In genomic region chr8:61606795-61607462, GRCm38 (mm10) we compare ENCODE assay signal across 8 mouse cellular contexts.
DNase-seq lines count a peak whose midpoint lies in the region; ATAC-seq and TF ChIP-seq lines count a peak whose summit lies in the region.

No protein-coding gene starts in this region.

- no peaks in the 10 kb centered on the region for H3K27me3 ChIP-seq in forebrain, embryonic 14.5 days (replicated peaks; ENCODE audit: control insufficient read depth, insufficient read depth, low read length)
- H3K27me3 ChIP-seq in heart, postnatal 0 days (ENCODE audit: control insufficient read depth, insufficient read depth, low read length) = no peaks in the 10 kb centered on the region
- H3K27me3 ChIP-seq in liver, embryonic 11.5 days (replicated peaks; ENCODE audit: control insufficient read depth, insufficient read depth, low read length) = no peaks in the 10 kb centered on the region

- peak; percentile 77 for DNase-seq in ovary, adult 18-20 months (ENCODE audit: low spot score)
- DNase-seq in ovary, postnatal 10 days (ENCODE audit: low spot score) = no peak
- DNase-seq in forebrain, embryonic 14.5 days (ENCODE audit: low spot score) = peak; percentile 87
- DNase-seq in heart, postnatal 0 days (ENCODE audit: low spot score) = peak; percentile 86
- DNase-seq in kidney, postnatal 14 days = peak; percentile 86
- DNase-seq in liver, embryonic 11.5 days (ENCODE audit: low spot score) = no peak
- DNase-seq in testis, postnatal 14 days (ENCODE audit: low spot score) = peak; percentile 66

- no peak for TF ChIP-seq CTCF in heart, postnatal 0 days (IDR thresholded peaks at IDR 0.05; ENCODE audit: low read depth)

- H3K4me3 ChIP-seq in forebrain, embryonic 14.5 days (ENCODE audit: low read depth, low read length) = no peak overlapping the region
- no peak overlapping the region for H3K4me3 ChIP-seq in heart, postnatal 0 days (ENCODE audit: low read depth, low read length)
- H3K4me3 ChIP-seq in liver, embryonic 11.5 days (ENCODE audit: low read depth, low read length) = no peak overlapping the region

- peak; percentile 88 for ATAC-seq in forebrain, embryonic 14.5 days
- ATAC-seq in heart, postnatal 0 days (ENCODE audit: insufficient read depth, low read depth) = peak; percentile 77
- ATAC-seq in liver, embryonic 11.5 days (replicated peaks; ENCODE audit: low FRiP score) = peak; percentile 80
- ATAC-seq in monocyte, adult 5-6 weeks (replicated peaks; ENCODE audit: insufficient number of reproducible peaks, low FRiP score, low TSS enrichment, poor library complexity, severe bottlenecking) = 0 out of 2 replicates have a peak, but pooled peaks have one; percentile 43

- peak overlapping the region; percentile 26; the same call in 1 of the 2 replicates for H3K9ac ChIP-seq in forebrain, embryonic 14.5 days (ENCODE audit: low read length)
- no peak overlapping the region for H3K9ac ChIP-seq in heart, postnatal 0 days (replicated peaks; ENCODE audit: low read depth, low read length)
- no peak overlapping the region for H3K9ac ChIP-seq in liver, embryonic 11.5 days (ENCODE audit: low read depth, low read length)

- H3K9me3 ChIP-seq in forebrain, embryonic 14.5 days (replicated peaks; ENCODE audit: control insufficient read depth, low read length) = no peaks in the 10 kb centered on the region
- H3K9me3 ChIP-seq in heart, postnatal 0 days (replicated peaks; ENCODE audit: control insufficient read depth, low read length) = no peaks in the 10 kb centered on the region
- H3K9me3 ChIP-seq in liver, embryonic 11.5 days (ENCODE audit: control insufficient read depth, low read length) = no peaks in the 10 kb centered on the region

- peak overlapping the region; percentile 40; the same call in 1 of the 2 replicates for H3K27ac ChIP-seq in forebrain, embryonic 14.5 days (ENCODE audit: low read depth, low read length)
- H3K27ac ChIP-seq in heart, postnatal 0 days (ENCODE audit: low read depth) = peak overlapping the region; percentile 45
- H3K27ac ChIP-seq in liver, embryonic 11.5 days (ENCODE audit: low read depth, low read length) = peak overlapping the region; percentile 52

- WGBS in forebrain, embryonic 14.5 days = 11% methylated on average over 8 of the region's 8 CpGs
- WGBS in heart, postnatal 0 days = 21% methylated on average over 8 of the region's 8 CpGs
- 16% methylated on average over 8 of the region's 8 CpGs for WGBS in liver, embryonic 11.5 days

- H3K4me1 ChIP-seq in forebrain, embryonic 14.5 days (ENCODE audit: control insufficient read depth, insufficient read depth, low read length) = peaks cover 4% of the 10 kb centered on the region
- no peaks in the 10 kb centered on the region for H3K4me1 ChIP-seq in heart, postnatal 0 days (ENCODE audit: control insufficient read depth, insufficient read depth)
- no peaks in the 10 kb centered on the region; the same call in 1 of the 2 replicates for H3K4me1 ChIP-seq in liver, embryonic 11.5 days (replicated peaks; ENCODE audit: control insufficient read depth, insufficient read depth, low read length)

- H3K36me3 ChIP-seq in forebrain, embryonic 14.5 days (ENCODE audit: control insufficient read depth, insufficient read depth, low read length) = no peaks in the 10 kb centered on the region
- 0 out of 2 replicates have a peak, but pooled peaks cover 3% of the 10 kb centered on the region for H3K36me3 ChIP-seq in heart, postnatal 0 days (replicated peaks; ENCODE audit: control insufficient read depth, insufficient read depth, low read length)
- no peaks in the 10 kb centered on the region for H3K36me3 ChIP-seq in liver, embryonic 11.5 days (ENCODE audit: control insufficient read depth, insufficient read depth, low read length)

- TF ChIP-seq EP300 in heart, postnatal 0 days (IDR thresholded peaks at IDR 0.05; ENCODE audit: low read depth) = no peak

- peak overlapping the region; percentile 2; the same call in 1 of the 2 replicates for H3K4me2 ChIP-seq in forebrain, embryonic 14.5 days (ENCODE audit: low read length)
- no peak overlapping the region for H3K4me2 ChIP-seq in heart, postnatal 0 days (ENCODE audit: low read depth, low read length)
- peak overlapping the region; percentile 31 for H3K4me2 ChIP-seq in liver, embryonic 11.5 days

Comparison
In these comparisons a context has a peak if more than half of its experiments do, and no peak if none do; other contexts are left out.
1. DNase-seq: peak in ovary, adult 18-20 months (single experiment), forebrain, embryonic 14.5 days (single experiment), heart, postnatal 0 days (single experiment), kidney, postnatal 14 days (single experiment) and testis, postnatal 14 days (single experiment); none in ovary, postnatal 10 days (single experiment) and liver, embryonic 11.5 days (single experiment).
2. Peak in every context shown above with its lines, with median percentiles within 50 percentile points of each other: ATAC-seq and H3K27ac ChIP-seq.